Mouse (Mus musculus) MEL (cell line): ENCODE data around the gene Strada. TPM values are rescaled to one million over a fixed set of nuclear protein-coding genes. Genes with fewer than 3 reads are reported as not detected.

Experiments used
- DNase-seq: peaks from one replicate; pipeline ENCODE4 v3.0.0; 2011; ENCODE audit warnings: low read depth, low spot score
- H3K27ac ChIP-seq: 2 replicates; pipeline ENCODE4 v1.5.1; 2012; ENCODE audit warnings: low read depth, mild to moderate bottlenecking, control low read depth, low read length, moderate library complexity; ENCODE audit not compliant: control insufficient read depth
- H3K27me3 ChIP-seq, 2 experiments: fragments of 150-350 bp in 1 of 2; sonication (generic) in 1 of 2; 2 replicates each; pipeline ENCODE4 v1.6.1; 2012; ENCODE audit warnings: low read length in 2 of 2, mild to moderate bottlenecking in 2 of 2, improper control_type of control experiment in 1 of 2, moderate library complexity in 1 of 2; ENCODE audit not compliant: insufficient read depth in 2 of 2, control insufficient read depth in 1 of 2
- H3K36me3 ChIP-seq, 2 experiments: 2 replicates each; pipeline ENCODE4 v1.6.1; 2012 to 2014; ENCODE audit warnings: low read length in 2 of 2, improper control_type of control experiment in 1 of 2, inconsistent platforms in 1 of 2, mild to moderate bottlenecking in 1 of 2; ENCODE audit not compliant: insufficient read depth in 2 of 2, control insufficient read depth in 1 of 2
- H3K4me1 ChIP-seq, 2 experiments: fragments of 150-350 bp in 1 of 2; sonication (generic) in 1 of 2; 2 replicates each; pipeline ENCODE4 v1.6.1; 2012; ENCODE audit warnings: low read length in 2 of 2, improper control_type of control experiment in 1 of 2, mild to moderate bottlenecking in 1 of 2; ENCODE audit not compliant: insufficient read depth in 2 of 2, control insufficient read depth in 1 of 2
- H3K4me3 ChIP-seq, 2 experiments: fragments of 150-350 bp in 1 of 2; sonication (generic) in 1 of 2; 2 replicates each; pipeline ENCODE4 v1.5.1; 2012; ENCODE audit warnings: low read depth in 2 of 2, low read length in 2 of 2, mild to moderate bottlenecking in 2 of 2, moderate library complexity in 2 of 2, control low read depth in 1 of 2, improper control_type of control experiment in 1 of 2; ENCODE audit not compliant: control insufficient read depth in 1 of 2, insufficient read depth in 1 of 2
- H3K79me2 ChIP-seq: 2 replicates; pipeline ENCODE4 v1.6.1; 2012; ENCODE audit warnings: mild to moderate bottlenecking, low read length, moderate library complexity; ENCODE audit not compliant: control insufficient read depth, poor library complexity, insufficient read depth
- H3K9ac ChIP-seq: 2 replicates; pipeline ENCODE4 v1.6.1; 2012; ENCODE audit warnings: low read depth, mild to moderate bottlenecking, control low read depth, low read length, moderate library complexity; ENCODE audit not compliant: control insufficient read depth, poor library complexity, severe bottlenecking
- H3K9me3 ChIP-seq: fragments of 150-350 bp; sonication (generic); replicated peaks from 2 replicates; pipeline ENCODE4 v1.6.1; 2012; ENCODE audit warnings: mild to moderate bottlenecking, low read length, improper control_type of control experiment, moderate library complexity; ENCODE audit not compliant: insufficient read depth
- BHLHE40 ChIP-seq: IDR thresholded peaks from 2 replicates; pipeline ENCODE4 v1.6.1; 2012; ENCODE audit warnings: low read depth, mild to moderate bottlenecking, inconsistent platforms, low read length, improper control_type of control experiment, borderline replicate concordance
- CTCF ChIP-seq, 3 experiments: IDR thresholded peaks in 2 of 3; conservative IDR thresholded peaks in 1 of 3; 2 replicates each; pipeline ENCODE4 v1.5.1; 2011 to 2012; ENCODE audit warnings: low read length in 3 of 3, low read depth in 2 of 3, mild to moderate bottlenecking in 2 of 3, improper control_type of control experiment in 1 of 3, inconsistent platforms in 1 of 3, mixed read lengths in 1 of 3, moderate library complexity in 1 of 3; ENCODE audit not compliant: control insufficient read depth in 1 of 3, insufficient read depth in 1 of 3, poor library complexity in 1 of 3, severe bottlenecking in 1 of 3
- ELF1 ChIP-seq: IDR thresholded peaks from 2 replicates; pipeline ENCODE4 v1.6.1; 2014; ENCODE audit warnings: low read depth, mild to moderate bottlenecking, inconsistent platforms, low read length, improper control_type of control experiment, moderate library complexity
- EP300 ChIP-seq, 2 experiments: IDR thresholded peaks; 2 replicates each; pipeline ENCODE4 v1.6.1; 2011; ENCODE audit warnings: improper control_type of control experiment in 2 of 2, low read length in 2 of 2, low read depth in 1 of 2, mild to moderate bottlenecking in 1 of 2
- ETS1 ChIP-seq: IDR thresholded peaks from 2 replicates; pipeline ENCODE4 v1.6.1; 2012; ENCODE audit warnings: low read depth, mild to moderate bottlenecking, inconsistent platforms, low read length, improper control_type of control experiment, moderate library complexity
- KAT2A ChIP-seq: conservative IDR thresholded peaks from 2 replicates; pipeline ENCODE4 v1.6.1; 2012; ENCODE audit warnings: low read depth, low read length, improper control_type of control experiment, inconsistent platforms
- MAX ChIP-seq: IDR thresholded peaks from 2 replicates; pipeline ENCODE4 v1.6.1; 2011; ENCODE audit warnings: low read length, improper control_type of control experiment
- MEF2A ChIP-seq: IDR thresholded peaks from 2 replicates; pipeline ENCODE4 v1.6.1; 2014; ENCODE audit warnings: low read depth, mild to moderate bottlenecking, inconsistent platforms, low read length, improper control_type of control experiment; ENCODE audit not compliant: poor library complexity, insufficient replicate concordance, severe bottlenecking; ENCODE audit errors: extremely low read depth
- MXI1 ChIP-seq: IDR thresholded peaks from 2 replicates; pipeline ENCODE4 v1.6.1; 2011; ENCODE audit warnings: mild to moderate bottlenecking, low read depth, low read length, improper control_type of control experiment
- MYB ChIP-seq: IDR thresholded peaks from 2 replicates; pipeline ENCODE4 v1.6.1; 2011; ENCODE audit warnings: mild to moderate bottlenecking, low read depth, low read length, improper control_type of control experiment
- MYC ChIP-seq: IDR thresholded peaks from 2 replicates; pipeline ENCODE4 v1.6.1; 2011; ENCODE audit warnings: low read depth, mild to moderate bottlenecking, low read length, improper control_type of control experiment, moderate library complexity
- NELFE ChIP-seq: IDR thresholded peaks from 2 replicates; pipeline ENCODE4 v1.6.1; 2011; ENCODE audit warnings: low read depth, low read length, improper control_type of control experiment
- NRF1 ChIP-seq: IDR thresholded peaks from 2 replicates; pipeline ENCODE4 v1.6.1; 2014; ENCODE audit warnings: low read depth, mild to moderate bottlenecking, inconsistent platforms, low read length, improper control_type of control experiment, moderate library complexity; ENCODE audit not compliant: poor library complexity, insufficient read depth, severe bottlenecking
- POLR2AphosphoS2 ChIP-seq: IDR thresholded peaks from 2 replicates; pipeline ENCODE4 v1.6.1; 2011; ENCODE audit warnings: low read length, improper control_type of control experiment
- POLR2AphosphoS5 ChIP-seq: IDR thresholded peaks from 2 replicates; pipeline ENCODE4 v1.6.1; 2012; ENCODE audit warnings: low read depth, borderline replicate concordance, mild to moderate bottlenecking, inconsistent platforms, low read length, moderate library complexity, mixed read lengths
- RAD21 ChIP-seq: IDR thresholded peaks from 2 replicates; pipeline ENCODE4 v1.6.1; 2011; ENCODE audit warnings: mild to moderate bottlenecking, low read depth, low read length, improper control_type of control experiment
- SMC3 ChIP-seq: IDR thresholded peaks from 2 replicates; pipeline ENCODE4 v1.6.1; 2011; ENCODE audit warnings: low read depth, low read length, improper control_type of control experiment
- TAL1 ChIP-seq: IDR thresholded peaks from 2 replicates; pipeline ENCODE4 v1.6.1; 2012; ENCODE audit warnings: mild to moderate bottlenecking, inconsistent platforms, low read length, moderate library complexity, mixed read lengths
- TBP ChIP-seq: IDR thresholded peaks from 2 replicates; pipeline ENCODE4 v1.8.0; 2011; ENCODE audit warnings: low read depth, low read length, improper control_type of control experiment
- USF2 ChIP-seq, 2 experiments: IDR thresholded peaks; 2 replicates each; pipeline ENCODE4 v1.6.1; 2011 to 2012; ENCODE audit warnings: improper control_type of control experiment in 2 of 2, low read length in 2 of 2, borderline replicate concordance in 1 of 2, inconsistent platforms in 1 of 2, low read depth in 1 of 2, mild to moderate bottlenecking in 1 of 2; ENCODE audit not compliant: insufficient read depth in 1 of 2
- ZC3H11A ChIP-seq: IDR thresholded peaks from 2 replicates; pipeline ENCODE4 v1.6.1; 2012; ENCODE audit warnings: low read depth, mild to moderate bottlenecking, inconsistent platforms, low read length, improper control_type of control experiment
- ZKSCAN1 ChIP-seq: IDR thresholded peaks from 2 replicates; pipeline ENCODE4 v1.6.1; 2012; ENCODE audit warnings: low read depth, mild to moderate bottlenecking, inconsistent platforms, low read length, improper control_type of control experiment, moderate library complexity
- polyA plus RNA-seq, 2 experiments: library from polyadenylated mRNA; stranded (reverse) in 1 of 2; unstranded in 1 of 2; fragments of >175 nt in 1 of 2; fragments of >200 nt in 1 of 2; gene quantifications; 2 replicates each; pipeline versions ENCODE4 v1.2.1 to v1.2.4; 2012; ENCODE audit warnings: low replicate concordance in 2 of 2, low read depth in 1 of 2; ENCODE audit not compliant: insufficient read length in 2 of 2, insufficient read depth in 1 of 2, missing spikeins in 1 of 2
- total RNA-seq: library from RNA; depleted of rRNA; stranded (reverse); fragments of 300-350 nt; gene quantifications from 2 replicates; pipeline ENCODE4 v1.2.3, GENCODE M21; 2012

Strada gene
- total and polyA plus RNA-seq, 3 experiments, result 25.5 to 39.8 TPM; not detected in 1

DNA sequence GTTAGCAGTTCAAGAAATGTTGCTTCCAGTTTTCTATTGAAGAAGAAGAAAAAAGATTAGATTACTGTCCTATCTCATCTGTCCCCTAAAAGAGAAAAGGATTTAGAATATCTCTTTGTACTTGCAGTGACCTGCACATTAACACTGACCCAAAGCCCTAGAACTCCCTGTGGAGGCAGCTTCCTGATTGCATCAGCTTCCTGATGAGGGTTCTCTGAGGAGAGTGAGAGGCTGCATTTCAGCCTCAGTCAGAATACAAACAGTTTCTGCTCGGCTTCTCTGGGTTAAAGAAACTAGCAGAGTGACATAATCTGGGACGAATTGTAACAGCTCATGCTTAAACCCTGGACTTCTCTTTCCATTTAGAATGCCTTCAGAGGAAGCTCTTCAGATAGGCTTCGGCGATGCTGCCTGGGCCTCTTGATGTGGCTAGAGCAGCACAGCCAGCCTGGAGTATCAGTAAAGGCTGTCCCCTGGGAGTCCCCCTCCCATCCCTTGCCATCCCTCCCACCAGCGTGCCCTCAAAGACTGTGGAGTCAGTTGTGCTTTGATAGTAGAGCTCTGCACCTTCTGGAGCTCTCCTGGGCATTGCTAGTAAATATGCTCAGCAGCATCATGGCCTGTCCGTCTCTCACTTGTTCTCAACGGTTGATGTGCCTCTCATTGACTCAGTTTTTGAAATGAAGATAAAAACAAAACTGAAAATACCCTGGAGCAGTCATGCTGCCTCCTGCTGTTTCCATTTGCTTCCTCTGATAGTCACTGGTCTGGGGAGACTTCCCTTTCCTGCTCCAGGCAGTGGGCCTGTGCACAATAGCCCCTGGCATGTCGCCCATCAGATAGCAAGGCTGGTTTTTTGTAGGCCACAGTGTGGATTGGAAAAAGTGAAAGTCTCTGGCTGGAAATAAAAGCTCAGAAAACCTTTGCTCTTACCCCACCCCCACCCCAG is 67.1 kb downstream of the Strada start (continued):
- TF ChIP-seq USF2 (IDR thresholded peaks at IDR 0.05; ENCODE audit: borderline replicate concordance in 1 of 2, insufficient read depth in 1 of 2, low read depth in 1 of 2, low read length in 2 of 2), result no peak
- peak; percentile 65; the same call in 1 of the 2 replicates for TF ChIP-seq ELF1
- peak; percentile 79 for TF ChIP-seq MAX
- TF ChIP-seq MEF2A, result no peak
- peak; percentile 93 to 95 for TF ChIP-seq EP300 (IDR thresholded peaks at IDR 0.05; ENCODE audit: low read depth in 1 of 2, low read length in 2 of 2)
- peak in 1 of 3 experiments; percentile 41; a peak in 2 of 6 replicates for TF ChIP-seq CTCF (IDR thresholded peaks at IDR 0.05 in 2 of 3, conservative IDR thresholded peaks at IDR 0.05 in 1 of 3; ENCODE audit: control insufficient read depth in 1 of 3, insufficient read depth in 1 of 3, low read depth in 2 of 3, low read length in 3 of 3, poor library complexity in 1 of 3, severe bottlenecking in 1 of 3)
- TF ChIP-seq BHLHE40, result peak; percentile 59; the same call in 1 of the 2 replicates
- TF ChIP-seq ZKSCAN1, result no peak
- TF ChIP-seq POLR2AphosphoS2, result peak; percentile 74
- TF ChIP-seq MYC, result peak; percentile 93
- TF ChIP-seq ETS1, result peak; percentile 96

DNA sequence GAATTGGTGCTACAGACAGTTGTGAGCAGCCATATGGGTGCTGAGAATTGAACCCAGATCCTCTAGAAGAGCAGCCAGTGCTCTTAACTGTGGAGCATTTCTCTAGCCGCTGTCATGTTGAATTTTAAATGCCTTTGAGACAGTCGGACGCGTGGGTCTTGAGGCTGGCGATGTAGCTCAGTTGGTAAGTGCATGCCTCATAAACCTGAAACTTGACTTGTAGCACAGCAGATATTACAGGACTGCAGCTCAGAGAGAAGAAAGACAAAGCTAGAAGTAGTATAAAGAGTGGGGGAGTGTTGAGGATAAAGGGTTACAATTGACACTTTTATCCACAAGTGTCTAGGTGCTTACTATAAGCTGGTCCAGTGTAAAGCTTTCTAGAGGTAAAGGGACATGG is 69.5 kb downstream of the Strada start:
- Histone ChIP-seq H3K79me2 (no peaks in the 10 kb centered on the region; the same call in 1 of the 2 replicates), H3K4me1 (peaks cover 22 to 31% of the 10 kb centered on the region in 2 experiments), H3K36me3 (peaks cover 0 to 43% of the 10 kb centered on the region in 2 experiments; a peak in 2 of 4 replicates), H3K4me3 (no peak overlapping the region), H3K27ac (no peak overlapping the region), H3K9me3 (no peaks in the 10 kb centered on the region), H3K9ac (no peak overlapping the region), H3K27me3 (no peaks in the 10 kb centered on the region)
- no peak for TF ChIP-seq KAT2A
- TF ChIP-seq MYC, result no peak
- no peak for TF ChIP-seq ZC3H11A
- TF ChIP-seq ELF1, result no peak
- TF ChIP-seq TAL1, result no peak
- TF ChIP-seq NRF1, result no peak
- TF ChIP-seq POLR2AphosphoS2, result no peak
- no peak for TF ChIP-seq NELFE
- TF ChIP-seq ETS1, result no peak
- no peak for TF ChIP-seq MXI1
- no peak for TF ChIP-seq SMC3
- no peak for TF ChIP-seq ZKSCAN1
- TF ChIP-seq MYB, result no peak
- TF ChIP-seq TBP, result no peak
- no peak for TF ChIP-seq EP300 (IDR thresholded peaks at IDR 0.05; ENCODE audit: low read depth in 1 of 2, low read length in 2 of 2)
- no peak for TF ChIP-seq RAD21
- TF ChIP-seq MEF2A, result no peak
- TF ChIP-seq MAX, result no peak
- TF ChIP-seq CTCF (IDR thresholded peaks at IDR 0.05 in 2 of 3, conservative IDR thresholded peaks at IDR 0.05 in 1 of 3; ENCODE audit: control insufficient read depth in 1 of 3, insufficient read depth in 1 of 3, low read depth in 2 of 3, low read length in 3 of 3, poor library complexity in 1 of 3, severe bottlenecking in 1 of 3), result no peak
- no peak for TF ChIP-seq POLR2AphosphoS5
- no peak for DNase-seq
